Mouse (Mus musculus): ENCODE data around the gene Lhx3. TPM values are rescaled to one million over a fixed set of nuclear protein-coding genes. Genes with fewer than 3 reads are reported as not detected.

The Lhx3 gene
- total RNA-seq, 1 experiment = 0.13 TPM

DNA sequence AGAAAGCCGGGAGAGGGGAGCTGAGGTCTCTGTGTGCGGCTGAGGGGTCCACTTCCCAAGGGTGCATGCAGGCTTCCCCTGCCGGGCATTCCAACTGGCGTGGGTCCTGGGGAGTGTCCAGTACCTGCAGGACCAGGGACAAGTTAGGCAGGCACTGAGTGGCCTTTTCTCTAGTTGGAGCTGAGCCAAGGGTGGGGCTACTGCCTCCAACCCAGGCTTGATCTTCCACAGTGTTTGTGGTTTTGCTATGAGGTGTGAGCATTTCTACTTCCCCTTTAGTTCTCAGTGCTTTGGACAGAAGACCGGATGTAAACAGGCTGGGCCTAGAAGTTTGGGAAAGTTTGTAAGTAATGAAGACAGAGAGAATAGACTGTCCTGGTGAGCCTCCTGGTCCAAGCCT is 19.6 kb downstream of the Lhx3 start:
- Histone ChIP-seq H3K27ac (ENCODE audit: insufficient read depth, low read depth, low read length, poor library complexity, severe bottlenecking) (no peak overlapping the region), H3K9ac (ENCODE audit: insufficient read depth, low read depth, low read length, poor library complexity, severe bottlenecking) (no peak overlapping the region), H3K4me3 (ENCODE audit: insufficient read depth in 1 of 2, low read depth in 1 of 2, low read length in 2 of 2, poor library complexity in 1 of 2, severe bottlenecking in 1 of 2) (no peak overlapping the region), H3K4me1 (ENCODE audit: control insufficient read depth in 2 of 2, insufficient read depth in 2 of 2, low read length in 2 of 2, poor library complexity in 1 of 2) (no peaks in the 10 kb centered on the region), H3K36me3 (ENCODE audit: control insufficient read depth, insufficient read depth, low read length, poor library complexity, severe bottlenecking) (no peaks in the 10 kb centered on the region), H3K9me3 (ENCODE audit: control insufficient read depth, insufficient read depth, low read depth, low read length) (no peaks in the 10 kb centered on the region)
- in situ Hi-C loops (cut with MboI; ENCODE audit: low sequenced_read_pairs in 2 of 2, unreplicated experiment in 2 of 2) = no loop called here
- DNase-seq (ENCODE audit: low read depth, low spot score) = no peak
- TF ChIP-seq HCFC1 (IDR thresholded peaks at IDR 0.05; ENCODE audit: borderline replicate concordance, insufficient read depth, low read length) (no peak), MAFK (IDR thresholded peaks at IDR 0.05; ENCODE audit: insufficient read depth, low read depth, low read length) (no peak), ZC3H11A (IDR thresholded peaks at IDR 0.05; ENCODE audit: borderline replicate concordance, low read depth, low read length) (no peak), CHD2 (IDR thresholded peaks at IDR 0.05; ENCODE audit: low read depth, low read length) (no peak), ZNF384 (IDR thresholded peaks at IDR 0.05; ENCODE audit: low read depth, low read length) (no peak)

DNA sequence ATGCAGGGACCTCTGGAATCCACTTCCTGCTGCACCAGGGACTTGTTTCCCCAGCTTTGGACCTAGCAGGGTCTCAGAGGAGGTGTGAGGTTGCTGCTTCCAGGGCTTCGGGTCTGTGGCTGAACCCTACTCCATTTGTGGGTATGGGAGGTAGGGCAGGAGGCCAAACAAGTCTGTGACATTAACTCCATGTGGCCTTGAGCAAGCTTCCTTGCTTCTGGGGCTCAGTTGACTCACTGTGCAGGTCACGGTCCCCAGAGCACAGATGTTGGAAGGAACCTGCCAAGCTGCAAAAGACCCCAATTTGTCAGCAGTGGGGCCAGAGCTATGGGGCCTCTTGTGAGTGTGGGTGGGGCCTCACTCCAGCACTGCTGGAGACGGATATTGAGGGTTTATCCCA is 23.7 kb downstream of the Lhx3 start:
- in situ Hi-C loops (cut with MboI; ENCODE audit: low sequenced_read_pairs in 2 of 2, unreplicated experiment in 2 of 2) = no loop called here
- no peak for DNase-seq (ENCODE audit: low read depth, low spot score)
- H3K27ac ChIP-seq (ENCODE audit: insufficient read depth, low read depth, low read length, poor library complexity, severe bottlenecking) = no peak overlapping the region
- TF ChIP-seq ZNF384 (IDR thresholded peaks at IDR 0.05; ENCODE audit: low read depth, low read length) (no peak), MAFK (IDR thresholded peaks at IDR 0.05; ENCODE audit: insufficient read depth, low read depth, low read length) (no peak), HCFC1 (IDR thresholded peaks at IDR 0.05; ENCODE audit: borderline replicate concordance, insufficient read depth, low read length) (no peak), CHD2 (IDR thresholded peaks at IDR 0.05; ENCODE audit: low read depth, low read length) (no peak), ZC3H11A (IDR thresholded peaks at IDR 0.05; ENCODE audit: borderline replicate concordance, low read depth, low read length) (no peak)
- H3K9me3 ChIP-seq (ENCODE audit: control insufficient read depth, insufficient read depth, low read depth, low read length) = no peaks in the 10 kb centered on the region
- no peak overlapping the region for H3K4me3 ChIP-seq (ENCODE audit: insufficient read depth in 1 of 2, low read depth in 1 of 2, low read length in 2 of 2, poor library complexity in 1 of 2, severe bottlenecking in 1 of 2)
- no peak overlapping the region for H3K9ac ChIP-seq (ENCODE audit: insufficient read depth, low read depth, low read length, poor library complexity, severe bottlenecking)
- no peaks in the 10 kb centered on the region for H3K36me3 ChIP-seq (ENCODE audit: control insufficient read depth, insufficient read depth, low read length, poor library complexity, severe bottlenecking)
- H3K4me1 ChIP-seq (ENCODE audit: control insufficient read depth in 2 of 2, insufficient read depth in 2 of 2, low read length in 2 of 2, poor library complexity in 1 of 2) = no peaks in the 10 kb centered on the region

DNA sequence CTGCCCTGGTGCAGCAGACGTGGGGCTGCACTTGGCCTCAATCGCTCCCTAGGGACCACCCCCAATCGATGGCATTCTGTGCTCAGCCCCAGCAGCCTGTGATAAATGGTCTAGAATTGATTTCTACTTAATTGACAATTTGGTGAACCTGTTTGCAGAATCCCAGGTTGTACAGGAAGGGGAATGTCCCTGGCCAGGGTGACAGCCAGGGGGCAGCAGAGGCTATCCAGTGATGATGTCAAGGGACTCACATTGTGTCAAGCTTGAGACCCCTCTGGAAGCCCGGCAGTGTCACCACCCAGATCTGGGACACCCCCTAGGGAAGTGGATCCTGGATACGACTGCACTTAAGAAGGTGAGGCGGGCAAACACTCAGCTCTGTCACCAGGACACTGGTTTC is 25.4 kb downstream of the Lhx3 start:
- Histone ChIP-seq H3K27ac (ENCODE audit: insufficient read depth, low read depth, low read length, poor library complexity, severe bottlenecking) (no peak overlapping the region), H3K36me3 (ENCODE audit: control insufficient read depth, insufficient read depth, low read length, poor library complexity, severe bottlenecking) (no peaks in the 10 kb centered on the region), H3K4me1 (ENCODE audit: control insufficient read depth in 2 of 2, insufficient read depth in 2 of 2, low read length in 2 of 2, poor library complexity in 1 of 2) (peaks cover 0 to 5% of the 10 kb centered on the region in 2 experiments; a peak in 1 of 4 replicates), H3K9ac (ENCODE audit: insufficient read depth, low read depth, low read length, poor library complexity, severe bottlenecking) (no peak overlapping the region), H3K9me3 (ENCODE audit: control insufficient read depth, insufficient read depth, low read depth, low read length) (no peaks in the 10 kb centered on the region), H3K4me3 (ENCODE audit: insufficient read depth in 1 of 2, low read depth in 1 of 2, low read length in 2 of 2, poor library complexity in 1 of 2, severe bottlenecking in 1 of 2) (no peak overlapping the region)
- TF ChIP-seq ZC3H11A (IDR thresholded peaks at IDR 0.05; ENCODE audit: borderline replicate concordance, low read depth, low read length) = 0 out of 2 replicates have a peak, but pooled peaks have one; percentile 37
- no peak for TF ChIP-seq CHD2 (IDR thresholded peaks at IDR 0.05; ENCODE audit: low read depth, low read length)
- no peak for DNase-seq (ENCODE audit: low read depth, low spot score)
- in situ Hi-C loops (cut with MboI; ENCODE audit: low sequenced_read_pairs in 2 of 2, unreplicated experiment in 2 of 2) = no loop called here

DNA sequence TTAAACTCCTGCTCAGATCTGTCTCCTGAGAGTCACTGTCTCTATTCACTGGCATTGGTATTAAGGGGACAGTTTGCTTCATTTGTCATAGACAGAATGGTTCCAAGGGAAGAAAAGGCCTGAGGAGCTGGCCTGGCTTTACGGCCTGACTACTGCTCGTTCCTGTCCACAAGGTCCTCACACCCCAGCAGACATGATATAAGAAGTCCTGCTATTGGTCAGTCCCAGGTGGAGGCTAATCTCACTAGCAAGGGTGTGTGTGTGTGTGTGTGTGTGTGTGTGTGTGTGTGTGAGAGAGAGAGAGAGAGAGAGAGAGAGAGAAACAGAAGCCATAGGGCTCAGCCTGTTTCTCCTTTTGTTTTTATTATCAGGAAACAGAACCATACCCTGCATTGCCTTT is 30.9 kb downstream of the Lhx3 start:
- H3K27ac ChIP-seq (ENCODE audit: insufficient read depth, low read depth, low read length, poor library complexity, severe bottlenecking) = no peak overlapping the region
- TF ChIP-seq HCFC1 (IDR thresholded peaks at IDR 0.05; ENCODE audit: borderline replicate concordance, insufficient read depth, low read length) = no peak
- TF ChIP-seq ZC3H11A (IDR thresholded peaks at IDR 0.05; ENCODE audit: borderline replicate concordance, low read depth, low read length) = no peak
- TF ChIP-seq ZNF384 (IDR thresholded peaks at IDR 0.05; ENCODE audit: low read depth, low read length) = no peak
- TF ChIP-seq CHD2 (IDR thresholded peaks at IDR 0.05; ENCODE audit: low read depth, low read length) = no peak
- in situ Hi-C loops (cut with MboI; ENCODE audit: low sequenced_read_pairs in 2 of 2, unreplicated experiment in 2 of 2) = no loop called here

DNA sequence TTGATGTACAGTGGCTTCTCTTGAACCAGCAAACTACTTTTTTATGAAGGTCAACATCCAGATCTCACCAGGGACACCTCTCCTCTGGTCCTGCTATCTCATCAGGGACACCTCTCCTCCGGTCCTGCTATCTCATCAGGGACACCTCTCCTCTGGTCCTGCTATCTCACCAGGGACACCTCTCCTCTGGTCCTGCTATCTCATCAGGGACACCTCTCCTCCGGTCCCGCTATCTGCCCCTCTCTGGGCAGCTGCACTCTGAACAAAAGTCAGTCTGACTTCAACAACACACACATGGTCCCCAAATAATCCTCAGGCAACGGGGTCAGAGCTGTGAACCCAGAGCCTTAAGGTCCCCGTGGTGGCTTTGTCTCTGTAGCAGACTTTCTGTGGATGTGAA is 31.4 kb downstream of the Lhx3 start:
- H3K4me1 ChIP-seq (ENCODE audit: control insufficient read depth in 2 of 2, insufficient read depth in 2 of 2, low read length in 2 of 2, poor library complexity in 1 of 2) = peaks cover 1 to 10% of the 10 kb centered on the region in 2 experiments; a peak in 1 of 4 replicates
- no peaks in the 10 kb centered on the region for H3K36me3 ChIP-seq (ENCODE audit: control insufficient read depth, insufficient read depth, low read length, poor library complexity, severe bottlenecking)
- no peaks in the 10 kb centered on the region for H3K9me3 ChIP-seq (ENCODE audit: control insufficient read depth, insufficient read depth, low read depth, low read length)
- H3K27ac ChIP-seq (ENCODE audit: insufficient read depth, low read depth, low read length, poor library complexity, severe bottlenecking) = no peak overlapping the region
- TF ChIP-seq ZC3H11A (IDR thresholded peaks at IDR 0.05; ENCODE audit: borderline replicate concordance, low read depth, low read length) (no peak), CHD2 (IDR thresholded peaks at IDR 0.05; ENCODE audit: low read depth, low read length) (no peak), HCFC1 (IDR thresholded peaks at IDR 0.05; ENCODE audit: borderline replicate concordance, insufficient read depth, low read length) (no peak), ZNF384 (IDR thresholded peaks at IDR 0.05; ENCODE audit: low read depth, low read length) (no peak), MAFK (IDR thresholded peaks at IDR 0.05; ENCODE audit: insufficient read depth, low read depth, low read length) (no peak)
- no peak overlapping the region for H3K9ac ChIP-seq (ENCODE audit: insufficient read depth, low read depth, low read length, poor library complexity, severe bottlenecking)
- H3K4me3 ChIP-seq (ENCODE audit: insufficient read depth in 1 of 2, low read depth in 1 of 2, low read length in 2 of 2, poor library complexity in 1 of 2, severe bottlenecking in 1 of 2) = no peak overlapping the region
- in situ Hi-C loops (cut with MboI; ENCODE audit: low sequenced_read_pairs in 2 of 2, unreplicated experiment in 2 of 2) = no loop called here
- DNase-seq (ENCODE audit: low read depth, low spot score) = no peak

More for the DNA sequence above, 30.9 kb downstream of the Lhx3 start:
- peaks cover 1 to 9% of the 10 kb centered on the region in 2 experiments; a peak in 1 of 4 replicates for H3K4me1 ChIP-seq (ENCODE audit: control insufficient read depth in 2 of 2, insufficient read depth in 2 of 2, low read length in 2 of 2, poor library complexity in 1 of 2)
- no peaks in the 10 kb centered on the region for H3K9me3 ChIP-seq (ENCODE audit: control insufficient read depth, insufficient read depth, low read depth, low read length)
- H3K9ac ChIP-seq (ENCODE audit: insufficient read depth, low read depth, low read length, poor library complexity, severe bottlenecking) = no peak overlapping the region
- no peaks in the 10 kb centered on the region for H3K36me3 ChIP-seq (ENCODE audit: control insufficient read depth, insufficient read depth, low read length, poor library complexity, severe bottlenecking)
- no peak overlapping the region for H3K4me3 ChIP-seq (ENCODE audit: insufficient read depth in 1 of 2, low read depth in 1 of 2, low read length in 2 of 2, poor library complexity in 1 of 2, severe bottlenecking in 1 of 2)
- no peak for DNase-seq (ENCODE audit: low read depth, low spot score)

Data from ES-E14 (cell line).